Mouse (Mus musculus): ENCODE data around the gene Vip. TPM values are rescaled to one million over a fixed set of nuclear protein-coding genes. Genes with fewer than 3 reads are reported as not detected.

Vip gene
- polyA plus RNA-seq (2011; ENCODE audit: insufficient read depth, insufficient read length, low replicate concordance, missing spikeins): not detected in 2 replicates

DNA sequence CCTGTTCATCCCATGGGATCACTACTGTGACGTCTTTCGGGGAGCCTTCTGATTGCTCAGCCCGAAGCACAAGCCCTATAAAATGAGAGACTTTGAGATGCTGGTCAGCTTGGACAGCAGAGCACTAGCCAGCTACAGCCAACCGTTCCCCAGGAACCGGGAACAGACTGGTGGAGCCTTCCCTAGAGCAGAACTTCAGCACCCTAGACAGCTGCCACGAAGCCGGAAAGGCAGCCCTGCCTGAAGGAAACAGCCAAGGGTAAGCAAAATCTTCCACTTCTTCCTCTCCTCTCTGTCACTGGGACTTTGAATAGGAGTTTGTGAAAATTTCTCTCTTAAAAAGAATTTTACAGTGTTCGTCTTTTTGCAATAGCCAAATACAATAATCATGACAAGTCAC lies at the start of gene Vip:
Gene Vip (plus strand): TSS at position 107 of the 400 bp plus-strand sequence.
- H3K4me3 ChIP-seq (replicated peaks; ENCODE audit: control insufficient read depth, low read depth, low read length): no peak within 1 kb of the TSS
- TF ChIP-seq CTCF (IDR thresholded peaks at IDR 0.05; ENCODE audit: control insufficient read depth, insufficient read depth, low read length) (no peak), POLR2A (IDR thresholded peaks at IDR 0.05; ENCODE audit: borderline replicate concordance, control insufficient read depth, low read depth, low read length) (no peak)
- H3K4me1 ChIP-seq (ENCODE audit: control insufficient read depth, insufficient read depth, low read length): no peaks in the 10 kb centered on the region
- no peak within 1 kb of the TSS for H3K27ac ChIP-seq (ENCODE audit: control insufficient read depth, insufficient read depth, low read depth, low read length, poor library complexity)
- 23% methylated on average over 8 of the region's 8 CpGs for WGBS

DNA sequence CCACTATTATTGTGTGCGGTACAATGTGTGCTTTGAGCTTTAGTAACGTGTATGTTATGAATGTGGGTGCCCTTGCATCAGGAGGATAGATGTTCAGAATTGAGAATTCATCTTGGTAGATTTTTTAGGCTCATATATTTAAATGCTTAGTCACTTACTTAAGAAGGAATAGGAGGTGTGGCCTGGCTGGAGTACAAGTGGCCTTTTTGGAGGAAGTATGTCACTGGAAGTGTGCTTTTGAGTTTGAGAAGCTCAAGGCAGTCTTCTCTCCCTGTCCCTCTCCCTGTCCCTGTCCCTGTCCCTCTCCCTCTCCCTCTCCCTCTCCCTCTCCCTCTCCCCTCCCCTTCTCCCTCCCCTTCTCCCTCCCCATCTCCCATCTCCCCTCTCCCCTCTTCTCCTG lies 48.0 kb upstream of the Vip start:
- Histone ChIP-seq H3K27ac (ENCODE audit: control insufficient read depth, insufficient read depth, low read depth, low read length, poor library complexity) (no peak overlapping the region), H3K4me1 (ENCODE audit: control insufficient read depth, insufficient read depth, low read length) (no peaks in the 10 kb centered on the region), H3K4me3 (replicated peaks; ENCODE audit: control insufficient read depth, low read depth, low read length) (no peak overlapping the region)
- TF ChIP-seq CTCF (IDR thresholded peaks at IDR 0.05; ENCODE audit: control insufficient read depth, insufficient read depth, low read length) (no peak), POLR2A (IDR thresholded peaks at IDR 0.05; ENCODE audit: borderline replicate concordance, control insufficient read depth, low read depth, low read length) (no peak)
- 77% methylated on average over 2 of the region's 2 CpGs for WGBS

DNA sequence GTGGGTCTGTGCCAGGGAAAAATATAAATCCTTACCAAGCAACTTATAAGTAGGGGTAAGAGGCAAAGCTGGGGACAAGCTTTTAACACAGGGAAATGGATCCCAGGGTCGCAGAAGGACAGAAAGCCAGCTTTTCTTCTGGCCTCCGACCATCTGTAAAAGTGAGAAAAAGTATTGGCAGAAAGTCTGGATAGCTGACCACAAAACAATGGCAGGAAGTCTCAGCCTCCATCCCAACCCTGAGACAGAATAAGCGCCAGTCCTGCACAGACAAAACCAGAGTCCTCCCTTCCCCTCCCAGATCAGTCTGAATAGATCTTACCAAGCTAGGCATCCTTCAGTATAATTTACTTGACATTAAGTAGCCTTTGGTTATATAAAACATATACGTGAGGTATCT lies 47.0 kb upstream of the Vip start:
- TF ChIP-seq POLR2A (IDR thresholded peaks at IDR 0.05; ENCODE audit: borderline replicate concordance, control insufficient read depth, low read depth, low read length): no peak
- TF ChIP-seq CTCF (IDR thresholded peaks at IDR 0.05; ENCODE audit: control insufficient read depth, insufficient read depth, low read length): no peak
- H3K27ac ChIP-seq (ENCODE audit: control insufficient read depth, insufficient read depth, low read depth, low read length, poor library complexity): no peak overlapping the region
- WGBS: 40% methylated on average over 4 of the region's 4 CpGs
- H3K4me3 ChIP-seq (replicated peaks; ENCODE audit: control insufficient read depth, low read depth, low read length): no peak overlapping the region
- H3K4me1 ChIP-seq (ENCODE audit: control insufficient read depth, insufficient read depth, low read length): no peaks in the 10 kb centered on the region

DNA sequence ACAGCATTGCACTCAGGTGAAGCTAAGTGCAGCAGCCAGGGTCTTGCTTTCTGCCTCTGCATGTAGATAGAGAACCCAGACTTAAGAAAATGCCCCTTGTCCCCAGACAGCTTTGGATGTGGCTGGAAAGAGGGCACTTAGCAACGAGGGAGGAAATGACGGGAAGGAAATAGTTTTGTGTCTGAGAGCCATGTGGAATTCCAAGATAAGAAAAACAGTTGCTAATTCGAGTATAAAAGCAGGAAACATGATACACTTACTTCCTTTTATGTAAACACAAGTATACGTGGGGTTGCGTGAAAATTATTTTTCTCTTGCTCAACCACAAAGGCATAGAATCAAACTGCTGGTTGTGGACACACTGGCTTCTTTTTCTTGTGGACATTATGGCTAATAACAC lies 45.6 kb upstream of the Vip start, which contains the start of gene Myct1:
Gene Myct1 (plus strand): TSS at position 312 of the 400 bp plus-strand sequence.
- H3K4me3 ChIP-seq (replicated peaks; ENCODE audit: control insufficient read depth, low read depth, low read length): no peak within 1 kb of the TSS
- TF ChIP-seq POLR2A (IDR thresholded peaks at IDR 0.05; ENCODE audit: borderline replicate concordance, control insufficient read depth, low read depth, low read length): no peak
- no peak for TF ChIP-seq CTCF (IDR thresholded peaks at IDR 0.05; ENCODE audit: control insufficient read depth, insufficient read depth, low read length)
- 5% methylated on average over 5 of the region's 5 CpGs for WGBS
- no peak within 1 kb of the TSS for H3K27ac ChIP-seq (ENCODE audit: control insufficient read depth, insufficient read depth, low read depth, low read length, poor library complexity)
- no peaks in the 10 kb centered on the region for H3K4me1 ChIP-seq (ENCODE audit: control insufficient read depth, insufficient read depth, low read length)

DNA sequence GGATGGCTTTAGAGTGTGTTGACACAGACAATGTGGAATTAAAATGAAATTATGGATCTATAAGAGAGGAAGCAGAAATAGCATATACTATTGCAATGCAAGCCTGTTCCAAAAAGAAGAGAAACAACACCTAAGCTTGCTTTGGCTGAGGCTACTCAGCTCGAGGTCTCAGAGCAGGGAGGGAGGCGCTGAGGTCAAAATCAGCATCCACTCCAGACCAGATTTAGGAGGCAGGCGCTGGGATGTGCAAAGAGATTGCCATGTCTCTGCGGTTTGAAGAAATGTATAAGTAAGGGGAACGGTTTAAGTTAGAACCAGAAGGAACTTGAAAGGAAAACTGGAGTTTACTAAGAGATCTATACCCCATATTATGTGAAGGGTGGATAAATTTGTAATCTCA lies 44.6 kb upstream of the Vip start:
- TF ChIP-seq POLR2A (IDR thresholded peaks at IDR 0.05; ENCODE audit: borderline replicate concordance, control insufficient read depth, low read depth, low read length): no peak
- H3K27ac ChIP-seq (ENCODE audit: control insufficient read depth, insufficient read depth, low read depth, low read length, poor library complexity): no peak overlapping the region
- no peak overlapping the region for H3K4me3 ChIP-seq (replicated peaks; ENCODE audit: control insufficient read depth, low read depth, low read length)
- no peaks in the 10 kb centered on the region for H3K4me1 ChIP-seq (ENCODE audit: control insufficient read depth, insufficient read depth, low read length)
- 4% methylated on average over 5 of the region's 5 CpGs for WGBS

DNA sequence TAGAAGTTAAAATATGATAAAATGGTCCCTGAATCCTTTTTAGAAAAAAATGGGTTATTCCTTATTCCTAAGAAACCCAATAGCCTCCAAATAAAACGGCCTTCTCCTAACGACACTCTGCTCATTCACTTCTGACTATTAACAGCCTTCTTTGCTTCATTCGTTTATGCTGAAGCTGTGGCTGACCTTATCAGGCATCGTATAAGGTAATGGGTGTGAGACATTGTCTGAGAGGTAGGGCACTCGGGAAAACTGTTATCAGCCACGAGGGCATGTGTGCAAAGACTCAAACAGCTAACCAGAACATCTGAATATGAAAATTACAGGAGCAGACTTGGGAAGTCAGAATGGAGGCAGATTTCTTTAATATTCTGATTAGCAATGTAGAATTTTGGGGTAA lies 42.5 kb upstream of the Vip start:
- H3K4me3 ChIP-seq (replicated peaks; ENCODE audit: control insufficient read depth, low read depth, low read length): no peak overlapping the region
- no peak overlapping the region for H3K27ac ChIP-seq (ENCODE audit: control insufficient read depth, insufficient read depth, low read depth, low read length, poor library complexity)
- H3K4me1 ChIP-seq (ENCODE audit: control insufficient read depth, insufficient read depth, low read length): no peaks in the 10 kb centered on the region
- TF ChIP-seq POLR2A (IDR thresholded peaks at IDR 0.05; ENCODE audit: borderline replicate concordance, control insufficient read depth, low read depth, low read length): no peak
- TF ChIP-seq CTCF (IDR thresholded peaks at IDR 0.05; ENCODE audit: control insufficient read depth, insufficient read depth, low read length): no peak
- 9% methylated on average over 6 of the region's 6 CpGs for WGBS

DNA sequence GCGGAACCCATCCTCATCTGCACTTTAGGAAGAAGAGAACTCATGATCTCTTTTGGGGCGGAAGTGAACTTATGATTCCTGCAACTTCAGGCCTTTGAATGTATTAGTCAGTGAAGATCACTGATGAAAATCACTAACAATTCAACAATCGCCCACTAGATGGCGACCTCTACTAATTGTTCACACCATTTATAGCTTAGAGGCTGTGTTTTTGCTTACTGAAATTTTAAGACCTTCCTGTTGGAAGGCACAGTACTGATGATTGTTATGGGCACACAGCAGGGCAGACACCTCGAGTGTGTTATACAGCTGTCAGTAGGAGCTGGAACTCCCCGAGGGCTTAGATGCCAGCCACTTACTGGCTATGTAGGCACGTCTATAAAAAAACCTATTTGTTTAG lies 38.9 kb upstream of the Vip start:
- no peaks in the 10 kb centered on the region; the same call in 1 of the 2 replicates for H3K4me1 ChIP-seq (ENCODE audit: control insufficient read depth, insufficient read depth, low read length)
- H3K4me3 ChIP-seq (replicated peaks; ENCODE audit: control insufficient read depth, low read depth, low read length): no peak overlapping the region
- no peak overlapping the region for H3K27ac ChIP-seq (ENCODE audit: control insufficient read depth, insufficient read depth, low read depth, low read length, poor library complexity)
- WGBS: 11% methylated on average over 7 of the region's 7 CpGs
- TF ChIP-seq POLR2A (IDR thresholded peaks at IDR 0.05; ENCODE audit: borderline replicate concordance, control insufficient read depth, low read depth, low read length): no peak
- TF ChIP-seq CTCF (IDR thresholded peaks at IDR 0.05; ENCODE audit: control insufficient read depth, insufficient read depth, low read length): peak; percentile 8; the same call in 1 of the 2 replicates

DNA sequence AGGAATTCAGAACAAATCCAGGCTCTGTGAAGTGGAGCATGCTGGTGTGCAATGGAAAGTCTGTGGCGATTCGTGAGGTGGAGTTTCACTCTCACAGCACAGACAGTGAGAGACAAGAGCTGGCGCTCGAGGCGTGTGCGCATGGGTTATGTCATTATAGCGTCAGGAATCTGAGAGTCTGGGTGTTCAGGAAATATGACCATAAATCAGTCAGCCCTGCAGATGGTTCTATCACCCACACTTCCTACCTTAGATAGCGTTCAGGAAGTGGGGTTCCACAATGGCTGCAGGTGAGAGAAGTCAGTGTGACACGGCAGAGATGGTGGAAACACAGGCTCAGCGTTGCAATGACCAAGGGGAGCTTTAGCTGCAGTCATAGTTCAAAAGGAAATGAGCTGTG lies 35.5 kb upstream of the Vip start:
- Histone ChIP-seq H3K27ac (ENCODE audit: control insufficient read depth, insufficient read depth, low read depth, low read length, poor library complexity) (no peak overlapping the region), H3K4me3 (replicated peaks; ENCODE audit: control insufficient read depth, low read depth, low read length) (no peak overlapping the region), H3K4me1 (ENCODE audit: control insufficient read depth, insufficient read depth, low read length) (no peaks in the 10 kb centered on the region; the same call in 1 of the 2 replicates)
- TF ChIP-seq CTCF (IDR thresholded peaks at IDR 0.05; ENCODE audit: control insufficient read depth, insufficient read depth, low read length) (no peak), POLR2A (IDR thresholded peaks at IDR 0.05; ENCODE audit: borderline replicate concordance, control insufficient read depth, low read depth, low read length) (no peak)
- WGBS: 1% methylated on average over 10 of the region's 10 CpGs

DNA sequence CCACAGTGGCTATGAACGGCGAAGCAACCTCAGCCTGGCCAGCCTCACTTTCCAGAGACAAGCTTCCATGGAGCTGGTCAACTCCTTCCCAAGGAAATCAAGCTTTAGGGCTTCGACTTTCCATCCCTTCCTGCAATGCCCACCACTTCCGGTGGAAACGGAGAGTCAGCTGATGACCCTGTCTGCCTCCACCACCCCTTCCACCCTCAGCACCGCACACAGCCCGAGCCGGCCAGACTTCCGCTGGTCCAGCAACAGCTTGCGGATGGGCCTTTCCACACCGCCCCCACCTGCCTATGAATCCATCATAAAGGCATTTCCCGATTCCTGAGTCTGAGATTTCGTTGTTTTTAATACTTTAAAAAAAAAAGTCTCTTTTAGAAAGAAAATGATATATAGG lies 34.6 kb upstream of the Vip start:
- no peak overlapping the region for H3K27ac ChIP-seq (ENCODE audit: control insufficient read depth, insufficient read depth, low read depth, low read length, poor library complexity)
- WGBS: 84% methylated on average over 13 of the region's 13 CpGs
- TF ChIP-seq POLR2A (IDR thresholded peaks at IDR 0.05; ENCODE audit: borderline replicate concordance, control insufficient read depth, low read depth, low read length) (no peak), CTCF (IDR thresholded peaks at IDR 0.05; ENCODE audit: control insufficient read depth, insufficient read depth, low read length) (no peak)
- no peak overlapping the region for H3K4me3 ChIP-seq (replicated peaks; ENCODE audit: control insufficient read depth, low read depth, low read length)
- no peaks in the 10 kb centered on the region; the same call in 1 of the 2 replicates for H3K4me1 ChIP-seq (ENCODE audit: control insufficient read depth, insufficient read depth, low read length)

Data from bone marrow, adult 2 months (tissue).